Mouse (Mus musculus) frontal cortex, postnatal 36 days (tissue): ENCODE measurements around the gene Kidins220.

Experiments used
- DNase-seq, 2 experiments: peaks; one replicate each; pipeline ENCODE4 v3.0.0; 2022; ENCODE audit warnings: low spot score in 2 of 2

Gene Kidins220

DNA sequence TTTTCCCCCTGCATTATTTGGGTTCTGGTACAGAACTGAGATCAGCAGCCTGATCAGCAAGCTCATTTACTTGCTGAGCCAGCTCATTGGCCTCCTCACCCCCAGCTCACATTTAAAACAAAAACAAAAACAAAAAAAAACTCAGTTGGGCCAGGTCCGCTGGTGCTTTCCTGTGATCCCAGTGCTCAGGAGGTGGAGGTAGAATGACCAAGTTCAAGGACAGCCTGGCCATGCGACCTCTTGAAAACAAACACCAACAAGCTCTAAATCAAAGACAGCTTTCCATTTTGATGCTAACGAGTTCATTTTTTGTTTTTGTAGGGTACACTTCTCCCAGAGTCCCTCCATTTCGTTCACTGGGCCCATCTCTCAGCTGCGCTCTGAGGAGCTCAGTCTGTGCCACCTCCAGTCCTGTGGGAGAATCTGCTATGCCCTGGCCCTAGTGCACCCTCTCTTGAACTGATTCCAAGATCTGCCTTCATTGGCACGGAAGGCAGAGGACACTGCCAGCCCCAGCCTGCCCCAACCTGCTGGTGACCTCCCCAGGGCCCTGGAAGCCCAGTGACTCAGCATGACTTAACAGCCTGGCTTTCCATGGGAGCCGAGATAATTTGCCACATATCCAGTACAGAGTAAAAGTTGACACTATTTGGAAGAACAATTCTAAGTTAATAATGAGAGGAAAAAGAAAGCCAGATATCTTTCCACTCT lies 135.4 kb downstream of the Kidins220 start:
- no peak for DNase-seq

DNA sequence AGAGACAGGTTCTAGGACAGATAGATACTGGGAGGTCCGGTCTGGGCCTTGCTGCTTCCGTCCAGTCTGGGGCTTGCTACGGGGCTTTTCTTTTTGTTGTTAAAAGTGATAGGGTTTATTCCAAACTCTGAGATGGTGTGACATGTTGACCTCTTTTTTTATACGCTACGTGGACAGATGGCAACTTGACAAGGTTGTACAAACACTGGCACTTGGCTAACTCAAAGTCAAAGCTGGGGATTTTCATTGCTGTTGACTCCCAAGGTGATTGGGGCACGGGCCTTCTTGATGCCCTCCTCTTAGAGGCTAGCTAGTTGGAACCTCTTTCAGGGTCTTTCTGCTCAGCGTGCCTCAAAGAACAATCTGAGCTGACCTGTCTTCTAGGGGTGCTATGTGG lies 136.0 kb downstream of the Kidins220 start:
- no peak for DNase-seq
